Mouse (Mus musculus): ENCODE results near the gene Dnaaf3. TPM values are rescaled to one million over a fixed set of nuclear protein-coding genes. Genes with fewer than 3 reads are reported as not detected.

Gene Dnaaf3
- total RNA-seq, 1 experiment from 2014 or later: 0.12 TPM

DNA sequence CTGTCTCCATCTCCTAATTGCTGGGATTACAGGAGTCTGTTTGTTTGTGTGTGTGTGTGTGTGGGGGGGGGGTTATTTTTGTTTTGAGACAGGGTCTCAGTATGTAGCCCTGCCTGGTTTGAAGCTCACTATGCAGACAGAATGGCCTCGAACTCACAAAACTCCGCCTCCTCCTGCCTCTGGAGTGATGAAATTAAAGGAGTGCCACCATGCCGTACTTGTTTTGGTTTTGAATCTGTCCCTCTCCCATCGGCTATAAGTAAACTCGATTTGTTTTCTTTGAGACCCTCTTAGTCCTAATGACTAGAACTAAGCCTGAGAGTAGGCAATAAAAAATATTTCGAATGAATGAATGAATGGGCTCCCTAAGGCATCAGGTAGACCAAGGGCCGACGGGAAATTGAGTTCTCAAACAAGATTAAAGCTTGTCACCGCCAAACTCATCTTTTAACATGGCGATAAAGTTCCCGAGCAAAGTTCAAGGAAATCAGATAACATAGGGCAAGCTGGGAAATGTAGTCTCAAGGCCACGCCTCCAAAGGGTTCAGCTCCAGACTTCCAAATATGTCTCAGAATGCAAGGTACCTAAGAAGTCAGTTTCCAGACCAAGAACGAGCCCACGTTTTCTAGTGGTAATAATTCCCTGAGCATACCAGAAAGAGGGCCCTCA lies 29.7 kb downstream of the Dnaaf3 start:
- no peak for ATAC-seq (ENCODE audit: extremely low read depth, insufficient number of reproducible peaks, low FRiP score, poor library complexity, severe bottlenecking)

- ATAC-seq (ENCODE audit: extremely low read depth, insufficient number of reproducible peaks, low FRiP score, poor library complexity, severe bottlenecking): peak; percentile 73
Observed at GRCm38 (mm10) chr7:4501558-4502397, 30.5 kb downstream of the Dnaaf3 start, which contains the start of gene Ppp1r12c. Ppp1r12c (minus strand) TSS chr7:4501680.

- ATAC-seq (ENCODE audit: extremely low read depth, insufficient number of reproducible peaks, low FRiP score, poor library complexity, severe bottlenecking): peak; percentile 18
Observed at GRCm38 (mm10) chr7:4500892-4501471, 31.3 kb downstream of the Dnaaf3 start.

GRCm38 (mm10) chr7:4499034-4499433 lies 33.2 kb downstream of the Dnaaf3 start:
- no peak for ATAC-seq (ENCODE audit: extremely low read depth, insufficient number of reproducible peaks, low FRiP score, poor library complexity, severe bottlenecking)

DNA sequence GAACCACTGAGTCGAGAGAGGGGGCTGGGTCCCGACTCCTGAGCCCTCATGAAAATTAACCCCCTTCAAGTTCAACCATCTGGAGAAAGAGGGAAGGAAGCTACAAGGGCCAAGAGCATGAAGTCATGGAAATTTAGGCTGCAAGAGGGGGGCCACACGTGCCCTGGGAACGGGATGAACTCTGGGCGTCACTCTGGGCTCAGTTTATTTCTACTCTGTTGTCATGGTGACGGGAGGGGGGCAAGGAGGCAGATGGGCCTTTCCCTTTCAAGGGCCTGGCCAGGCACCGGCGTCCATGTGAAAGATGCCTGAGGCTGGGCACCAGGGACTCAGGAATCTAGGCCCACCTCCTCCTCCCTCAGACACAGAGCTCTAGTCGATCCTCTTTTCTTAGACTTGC lies 34.0 kb downstream of the Dnaaf3 start:
- no peak for ATAC-seq (ENCODE audit: extremely low read depth, insufficient number of reproducible peaks, low FRiP score, poor library complexity, severe bottlenecking)

DNA sequence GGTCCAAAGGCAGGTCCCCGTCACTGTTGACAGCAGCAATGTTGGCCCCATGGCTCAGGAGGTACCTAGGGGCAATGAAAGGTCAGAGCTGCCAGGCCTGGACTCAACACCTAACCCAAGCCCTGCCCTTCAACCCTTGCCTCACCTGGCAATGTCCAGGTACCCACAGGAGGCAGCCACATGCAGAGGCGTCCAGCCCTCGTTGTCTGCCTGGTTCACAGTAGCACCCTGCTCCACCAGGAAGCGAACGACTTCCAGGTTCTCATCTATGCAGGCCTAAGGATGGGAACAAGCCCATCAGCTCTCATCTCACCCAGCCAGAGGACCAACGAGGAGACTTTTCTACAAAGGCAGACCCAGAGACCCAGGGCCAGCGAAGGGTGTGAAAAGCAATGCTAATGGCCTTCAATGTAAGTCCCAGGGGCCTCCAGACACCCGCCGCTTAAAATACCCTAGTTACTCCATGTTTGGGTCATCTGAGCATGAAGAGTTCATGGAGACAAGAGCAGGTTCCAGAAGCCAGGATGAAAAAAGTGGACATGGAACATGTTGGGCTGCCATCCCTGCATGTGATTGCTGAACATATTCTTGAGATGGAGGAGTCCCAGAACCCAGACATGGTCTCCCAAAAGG lies 34.9 kb downstream of the Dnaaf3 start:
- no peak for ATAC-seq (ENCODE audit: extremely low read depth, insufficient number of reproducible peaks, low FRiP score, poor library complexity, severe bottlenecking)

GRCm38 (mm10) chr7:4496468-4496867 lies 35.8 kb downstream of the Dnaaf3 start:
- ATAC-seq (ENCODE audit: extremely low read depth, insufficient number of reproducible peaks, low FRiP score, poor library complexity, severe bottlenecking): no peak

DNA sequence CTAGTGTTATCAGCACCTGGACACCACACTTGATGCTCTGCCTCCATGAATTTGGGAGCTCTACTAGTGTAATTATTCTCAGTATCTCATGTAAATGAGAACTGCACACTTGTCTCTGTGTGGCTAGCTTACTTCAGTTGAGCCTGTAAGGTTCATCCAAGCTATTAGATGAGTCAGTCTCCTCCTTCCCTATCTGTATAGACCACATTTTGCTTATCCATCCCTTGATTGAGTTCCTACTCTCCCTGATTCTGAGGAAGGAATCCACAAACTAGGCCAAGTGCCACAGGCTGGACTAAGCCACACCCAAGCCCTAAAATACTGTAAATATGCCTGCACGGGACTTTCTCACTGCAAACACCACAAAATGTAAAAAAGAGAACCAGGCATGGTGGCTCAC lies 38.3 kb downstream of the Dnaaf3 start:
- ATAC-seq (ENCODE audit: extremely low read depth, insufficient number of reproducible peaks, low FRiP score, poor library complexity, severe bottlenecking): no peak

DNA sequence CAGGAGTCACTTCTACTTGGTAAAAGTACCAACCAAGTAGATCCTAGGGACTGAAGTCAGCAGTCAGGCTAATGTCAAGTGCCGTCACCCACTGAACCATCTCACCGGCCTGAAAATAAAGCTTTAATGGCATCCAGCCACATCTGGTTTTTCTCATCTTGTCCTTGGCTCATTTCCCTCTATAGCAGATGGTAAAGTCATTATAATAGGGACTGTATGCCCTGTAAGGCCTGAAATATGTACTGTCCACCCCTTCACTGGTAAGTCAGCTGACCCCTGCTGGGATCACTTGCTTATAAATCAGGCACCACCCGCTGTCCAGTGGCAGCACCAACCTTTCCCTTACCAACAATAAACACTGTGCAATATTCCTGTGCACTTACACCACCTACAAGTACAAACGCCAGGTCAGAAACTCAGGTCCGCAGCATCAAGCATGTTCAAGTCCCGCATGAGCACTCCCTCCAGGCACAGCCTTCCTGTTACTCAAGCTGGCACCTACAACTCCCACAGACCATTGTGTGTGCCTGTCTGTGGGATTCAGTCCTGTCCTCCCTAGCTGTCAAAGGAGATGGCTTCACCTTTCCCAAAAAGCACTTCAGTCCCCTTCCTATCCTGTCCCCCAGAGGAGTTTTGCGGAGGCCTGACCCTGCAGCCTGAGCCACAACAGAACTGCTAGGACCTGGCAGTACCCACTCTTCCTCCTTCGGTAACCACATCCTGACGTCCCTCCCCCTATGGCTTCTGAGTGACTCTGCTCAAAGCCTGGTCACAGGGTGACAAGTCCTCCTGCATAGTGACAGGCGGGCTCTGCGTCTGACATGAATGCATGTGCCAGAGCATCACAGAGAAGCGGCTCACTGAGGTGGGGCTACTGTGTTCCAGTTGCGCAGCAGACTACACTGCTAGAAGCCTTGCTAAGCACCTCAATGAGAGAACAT lies 39.7 kb downstream of the Dnaaf3 start:
- ATAC-seq (ENCODE audit: extremely low read depth, insufficient number of reproducible peaks, low FRiP score, poor library complexity, severe bottlenecking): peak; percentile 95

- ATAC-seq (ENCODE audit: extremely low read depth, insufficient number of reproducible peaks, low FRiP score, poor library complexity, severe bottlenecking): no peak
Observed at GRCm38 (mm10) chr7:4491308-4491707, 40.9 kb downstream of the Dnaaf3 start.

DNA sequence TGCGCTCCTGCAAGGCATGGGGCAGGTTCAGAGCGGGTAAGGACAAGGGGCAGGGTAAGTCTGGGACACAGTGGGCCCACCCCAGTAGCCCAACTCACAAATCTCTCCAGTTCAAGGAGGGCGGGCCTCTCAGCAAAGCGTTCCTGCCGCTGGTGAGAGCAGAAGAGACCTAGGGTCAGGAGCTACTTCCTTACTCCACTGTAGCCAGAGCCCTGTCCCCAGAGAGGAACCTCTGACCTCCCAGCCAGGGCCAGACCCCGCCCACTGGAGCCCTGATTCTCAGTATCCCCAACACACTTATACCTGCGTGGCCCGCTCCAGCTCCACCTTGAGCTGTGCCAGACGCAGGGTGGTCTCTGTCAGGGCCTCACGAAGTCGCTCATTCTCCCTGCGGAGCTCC lies 50.0 kb downstream of the Dnaaf3 start:
- no peak for ATAC-seq (ENCODE audit: extremely low read depth, insufficient number of reproducible peaks, low FRiP score, poor library complexity, severe bottlenecking)

GRCm38 (mm10) chr7:4479674-4480073 lies 52.6 kb downstream of the Dnaaf3 start:
- ATAC-seq (ENCODE audit: extremely low read depth, insufficient number of reproducible peaks, low FRiP score, poor library complexity, severe bottlenecking): peak; percentile 57

- no peak for ATAC-seq (ENCODE audit: extremely low read depth, insufficient number of reproducible peaks, low FRiP score, poor library complexity, severe bottlenecking)
Observed at GRCm38 (mm10) chr7:4478796-4479291, 53.4 kb downstream of the Dnaaf3 start.

- no peak for ATAC-seq (ENCODE audit: extremely low read depth, insufficient number of reproducible peaks, low FRiP score, poor library complexity, severe bottlenecking)
Observed at GRCm38 (mm10) chr7:4478021-4478795, 54.0 kb downstream of the Dnaaf3 start.

DNA sequence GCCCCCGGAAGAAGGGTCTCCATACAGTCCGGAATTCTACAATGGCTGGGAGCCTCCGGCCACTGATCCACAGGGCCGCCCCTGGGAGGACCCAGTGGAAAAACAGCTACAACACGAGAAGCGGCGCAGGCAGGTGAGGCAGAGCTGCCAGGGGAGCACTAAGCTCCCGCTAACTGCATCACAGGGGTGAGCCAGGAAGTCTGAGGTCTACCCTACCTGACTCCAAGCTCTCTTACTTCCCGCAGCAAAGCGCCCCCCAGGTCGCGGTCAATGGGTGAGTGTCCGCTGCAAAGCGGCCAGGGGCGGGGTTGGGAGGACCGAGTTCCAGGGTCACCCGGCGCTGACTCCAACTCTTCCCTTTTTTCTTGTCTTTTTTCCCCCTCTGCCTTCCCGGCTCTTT lies 58.3 kb downstream of the Dnaaf3 start:
- no peak for ATAC-seq (ENCODE audit: extremely low read depth, insufficient number of reproducible peaks, low FRiP score, poor library complexity, severe bottlenecking)

Measured in neutrophil, adult 5-6 weeks (primary cell).